Mouse (Mus musculus) G1E (cell line): ENCODE results near the gene Med4.

Experiments used
- CTCF ChIP-seq: IDR thresholded peaks from 2 replicates; pipeline ENCODE4 v1.5.1; 2012; ENCODE audit warnings: low read depth, low read length, inconsistent platforms, mixed read lengths
- TAL1 ChIP-seq: conservative IDR thresholded peaks from 2 replicates; pipeline ENCODE4 v1.6.1; 2012; ENCODE audit warnings: low read depth, low read length, inconsistent platforms, mixed read lengths

DNA sequence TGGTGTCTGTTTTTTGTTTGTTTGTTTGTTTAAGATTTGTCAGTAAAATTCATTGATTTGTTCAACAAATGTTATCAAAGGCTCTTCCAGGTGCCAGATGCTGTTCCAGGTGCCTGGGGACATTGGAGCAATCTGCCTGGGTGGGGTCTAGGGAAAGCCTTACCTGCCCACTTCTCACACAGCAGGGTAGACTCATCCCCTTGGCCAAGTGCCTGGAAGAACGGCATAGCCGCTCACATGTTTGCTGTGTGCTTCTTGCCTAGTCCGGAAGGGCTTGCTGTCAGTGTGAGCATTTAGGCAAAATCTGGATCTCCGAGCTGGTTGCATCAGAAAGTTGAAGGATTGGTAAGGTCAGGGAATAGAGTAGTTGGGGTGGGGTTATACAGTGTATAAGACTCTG is 47.6 kb upstream of the Med4 start:
- no peak for TF ChIP-seq CTCF
- TF ChIP-seq TAL1, result no peak
